Mouse (Mus musculus) embryonic facial prominence, embryonic 11.5 days (tissue): ENCODE results near the gene Ntn1. TPM values are rescaled to one million over a fixed set of nuclear protein-coding genes. Genes with fewer than 3 reads are reported as not detected.

Experiments used
- ATAC-seq: fragments of 200-750 bp; cut with Nextera tagmentation; replicated peaks from 2 replicates; pipeline ENCODE4 v1.8.0; 2017; ENCODE audit warnings: low read depth; ENCODE audit not compliant: insufficient number of reproducible peaks, low FRiP score, low TSS enrichment
- DNase-seq: peaks from one replicate; pipeline ENCODE4 v3.0.0-alpha.2; 2015; ENCODE audit warnings: low spot score
- H3K27ac ChIP-seq: fragments of 300-500 bp; sonication (generic); replicated peaks from 2 replicates; pipeline ENCODE4 v1.5.1; 2014; ENCODE audit warnings: mild to moderate bottlenecking, low read depth, low read length, control low read depth
- H3K27me3 ChIP-seq: fragments of 300-500 bp; sonication (generic); 2 replicates; pipeline ENCODE4 v1.6.1; 2014; ENCODE audit warnings: mild to moderate bottlenecking, low read length, moderate library complexity, mixed read lengths; ENCODE audit not compliant: control insufficient read depth, insufficient read depth
- H3K36me3 ChIP-seq: fragments of 300-500 bp; sonication (generic); replicated peaks from 2 replicates; pipeline ENCODE4 v1.6.1; 2014; ENCODE audit warnings: low read depth, mild to moderate bottlenecking, low read length, moderate library complexity, mixed read lengths; ENCODE audit not compliant: control insufficient read depth, insufficient read depth
- H3K4me1 ChIP-seq: fragments of 300-500 bp; sonication (generic); 2 replicates; pipeline ENCODE4 v1.6.1; 2014; ENCODE audit warnings: low read length, mixed read lengths; ENCODE audit not compliant: control insufficient read depth, insufficient read depth
- H3K4me2 ChIP-seq: fragments of 300-500 bp; sonication (generic); 2 replicates; pipeline ENCODE4 v1.6.1; 2014; ENCODE audit warnings: low read depth, mild to moderate bottlenecking, control low read depth, low read length, moderate library complexity
- H3K4me3 ChIP-seq: fragments of 300-500 bp; sonication (generic); 2 replicates; pipeline ENCODE4 v1.5.1; 2014; ENCODE audit warnings: low read depth, low read length, control low read depth
- H3K9ac ChIP-seq: fragments of 300-500 bp; sonication (generic); replicated peaks from 2 replicates; pipeline ENCODE4 v1.6.1; 2014; ENCODE audit warnings: mild to moderate bottlenecking, control low read depth, low read length
- H3K9me3 ChIP-seq: fragments of 300-500 bp; sonication (generic); replicated peaks from 2 replicates; pipeline ENCODE4 v1.6.1; 2016; ENCODE audit warnings: mild to moderate bottlenecking, low read length, inconsistent platforms, mixed read lengths; ENCODE audit not compliant: control insufficient read depth
- WGBS: fragments of 180-500 bp; shearing (Covaris S2); extraction: QIAGEN DNeasy Blood & Tissue Kit; methylation state at CpG from one replicate; pipeline ENCODE4 v1.1.7; 2014; 5-methylcytosine and 5-hydroxymethylcytosine counted together
- polyA plus RNA-seq: library from polyadenylated mRNA; unstranded; fragments of >200 nt; fragmentation: Nextera tagmentation; extraction: Ambion mirVana; gene quantifications from 2 replicates; pipeline ENCODE4 v1.2.1, GENCODE M21; 2014

Gene Ntn1
- polyA plus RNA-seq = 3.2 and 4.2 TPM in 2 replicates

- H3K9me3 ChIP-seq = no peaks in the 10 kb centered on the region
- H3K4me2 ChIP-seq = peak within 1 kb of the TSS; percentile 85
- H3K36me3 ChIP-seq = no peaks in the 10 kb centered on the region
- peaks cover 49% of the 10 kb centered on the region for H3K27me3 ChIP-seq
- DNase-seq (no peak), ATAC-seq (no peak)
- WGBS = 5% methylated on average over 11 of the region's 11 CpGs
- H3K9ac ChIP-seq = peak within 1 kb of the TSS; percentile 33
- no peak within 1 kb of the TSS for H3K27ac ChIP-seq
- H3K4me1 ChIP-seq = peaks cover 4% of the 10 kb centered on the region
- H3K4me3 ChIP-seq = peak within 1 kb of the TSS; percentile 38
Measured at GRCm38 (mm10) chr11:68400727-68401219, at the start of gene Ntn1. Ntn1 (minus strand) TSS chr11:68400823.

GRCm38 (mm10) chr11:68448356-68448755 lies 47.7 kb upstream of the Ntn1 start:
- no peak overlapping the region for H3K9ac ChIP-seq

DNA sequence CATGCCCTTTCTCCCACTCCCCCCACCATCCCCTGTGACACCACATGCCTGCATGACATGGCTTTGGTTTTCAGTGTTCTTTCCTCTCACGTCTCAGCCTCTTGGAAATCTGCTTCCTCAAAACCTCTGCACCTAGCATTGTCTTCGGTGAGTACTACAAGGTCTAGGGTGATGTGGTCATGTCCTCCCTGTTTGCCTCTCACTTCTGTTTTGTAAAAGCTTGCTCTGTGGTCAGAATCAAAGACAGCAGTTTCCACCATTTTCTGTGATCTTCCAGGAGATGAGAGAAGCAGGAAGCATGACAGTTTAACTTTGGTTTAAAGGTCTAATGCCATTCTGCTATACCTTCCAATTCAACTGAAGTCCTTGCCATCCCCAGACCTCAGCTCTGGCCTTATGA lies 46.6 kb upstream of the Ntn1 start:
- DNase-seq (no peak), ATAC-seq (no peak)
- H3K36me3 ChIP-seq = no peaks in the 10 kb centered on the region
- H3K4me2 ChIP-seq = no peak overlapping the region
- H3K9ac ChIP-seq = no peak overlapping the region
- no peaks in the 10 kb centered on the region; the same call in 1 of the 2 replicates for H3K27me3 ChIP-seq
- H3K27ac ChIP-seq = no peak overlapping the region
- H3K4me1 ChIP-seq = peaks cover 6% of the 10 kb centered on the region
- H3K4me3 ChIP-seq = no peak overlapping the region
- H3K9me3 ChIP-seq = no peaks in the 10 kb centered on the region
- 88% methylated on average over 2 of the region's 2 CpGs for WGBS

More at GRCm38 (mm10) chr11:68448356-68448755, 47.7 kb upstream of the Ntn1 start:
- H3K4me1 ChIP-seq = peaks cover 6% of the 10 kb centered on the region
- H3K4me3 ChIP-seq = no peak overlapping the region
- no peaks in the 10 kb centered on the region for H3K36me3 ChIP-seq
- DNase-seq (no peak), ATAC-seq (no peak)
- H3K4me2 ChIP-seq = no peak overlapping the region
- H3K27me3 ChIP-seq = no peaks in the 10 kb centered on the region; the same call in 1 of the 2 replicates
- no peaks in the 10 kb centered on the region for H3K9me3 ChIP-seq
- H3K27ac ChIP-seq = no peak overlapping the region
- WGBS = 87% methylated on average over 7 of the region's 7 CpGs

GRCm38 (mm10) chr11:68446547-68446946 lies 45.9 kb upstream of the Ntn1 start:
- Histone ChIP-seq H3K4me2 (no peak overlapping the region), H3K27ac (no peak overlapping the region), H3K27me3 (no peaks in the 10 kb centered on the region; the same call in 1 of the 2 replicates), H3K4me1 (peaks cover 6% of the 10 kb centered on the region), H3K4me3 (no peak overlapping the region), H3K36me3 (no peaks in the 10 kb centered on the region), H3K9me3 (no peaks in the 10 kb centered on the region), H3K9ac (no peak overlapping the region)
- DNase-seq (no peak), ATAC-seq (no peak)
- WGBS = 91% methylated on average over 4 of the region's 4 CpGs

DNA sequence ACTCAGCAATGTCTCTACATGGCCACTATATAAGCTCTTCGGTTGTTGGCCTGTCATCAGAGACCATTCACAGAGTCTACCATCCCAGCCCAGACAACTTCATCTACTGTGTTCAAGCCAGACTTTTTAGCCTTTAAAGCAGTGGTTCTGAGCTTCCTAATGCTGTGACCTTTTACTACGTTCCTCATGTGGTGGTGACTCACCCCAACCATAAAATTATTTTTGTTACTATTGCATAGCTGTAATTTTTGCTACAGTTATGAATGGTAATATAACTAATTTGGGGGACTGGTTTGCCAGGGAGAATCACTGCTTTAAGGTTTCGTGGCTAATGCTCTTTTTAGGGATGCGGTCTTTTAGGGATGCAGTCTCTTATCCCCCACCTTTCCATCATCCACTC lies 45.3 kb upstream of the Ntn1 start:
- no peak for ATAC-seq
- H3K4me2 ChIP-seq = no peak overlapping the region
- H3K27me3 ChIP-seq = no peaks in the 10 kb centered on the region; the same call in 1 of the 2 replicates
- H3K9ac ChIP-seq = no peak overlapping the region
- H3K4me3 ChIP-seq = no peak overlapping the region
- H3K9me3 ChIP-seq = no peaks in the 10 kb centered on the region
- H3K4me1 ChIP-seq = peaks cover 3% of the 10 kb centered on the region
- 93% methylated on average over 4 of the region's 4 CpGs for WGBS
- no peaks in the 10 kb centered on the region for H3K36me3 ChIP-seq
- no peak overlapping the region for H3K27ac ChIP-seq
- no peak for DNase-seq

GRCm38 (mm10) chr11:68442983-68443638 lies 42.5 kb upstream of the Ntn1 start:
- Histone ChIP-seq H3K4me2 (no peak overlapping the region), H3K9me3 (no peaks in the 10 kb centered on the region), H3K27me3 (no peaks in the 10 kb centered on the region), H3K27ac (no peak overlapping the region), H3K9ac (no peak overlapping the region), H3K4me3 (no peak overlapping the region), H3K36me3 (no peaks in the 10 kb centered on the region), H3K4me1 (no peaks in the 10 kb centered on the region)
- WGBS = 78% methylated on average over 12 of the region's 12 CpGs
- no peak for ATAC-seq
- no peak for DNase-seq

- Histone ChIP-seq H3K9me3 (no peaks in the 10 kb centered on the region), H3K4me1 (no peaks in the 10 kb centered on the region), H3K27ac (no peak overlapping the region), H3K4me2 (no peak overlapping the region), H3K27me3 (no peaks in the 10 kb centered on the region), H3K4me3 (no peak overlapping the region), H3K9ac (no peak overlapping the region), H3K36me3 (no peaks in the 10 kb centered on the region)
- 85% methylated on average over 8 of the region's 8 CpGs for WGBS
- DNase-seq (no peak), ATAC-seq (no peak)
Measured at GRCm38 (mm10) chr11:68442346-68442745, 41.7 kb upstream of the Ntn1 start.

GRCm38 (mm10) chr11:68440965-68441364 lies 40.3 kb upstream of the Ntn1 start:
- Histone ChIP-seq H3K27me3 (no peaks in the 10 kb centered on the region), H3K27ac (no peak overlapping the region), H3K4me2 (no peak overlapping the region), H3K4me3 (no peak overlapping the region), H3K4me1 (no peaks in the 10 kb centered on the region), H3K9ac (no peak overlapping the region), H3K9me3 (no peaks in the 10 kb centered on the region), H3K36me3 (no peaks in the 10 kb centered on the region)
- DNase-seq (no peak), ATAC-seq (no peak)
- WGBS = 76% methylated on average over 5 of the region's 5 CpGs
